Mouse (Mus musculus) c-Kit-positive CD71-positive TER-119-negative erythroid progenitor cells, embryonic 14.5 days (primary cell): ENCODE data around the gene Nt5dc3.

ENCODE experiments used
- DNase-seq: peaks from one replicate; pipeline ENCODE4 v3.0.0-alpha.2; 2013; ENCODE audit warnings: low read depth

Gene Nt5dc3

GRCm38 (mm10) chr10:86815133-86815532, 36.3 kb downstream of the Nt5dc3 start:
- DNase-seq = no peak

- DNase-seq = no peak
Measured at GRCm38 (mm10) chr10:86819649-86820165, 40.9 kb downstream of the Nt5dc3 start.

GRCm38 (mm10) chr10:86821014-86821413, 42.2 kb downstream of the Nt5dc3 start:
- DNase-seq = no peak

GRCm38 (mm10) chr10:86824093-86824492, 45.3 kb downstream of the Nt5dc3 start:
- no peak for DNase-seq

GRCm38 (mm10) chr10:86824871-86825270, 46.1 kb downstream of the Nt5dc3 start:
- no peak for DNase-seq

GRCm38 (mm10) chr10:86825871-86826522, 47.2 kb downstream of the Nt5dc3 start:
- no peak for DNase-seq

GRCm38 (mm10) chr10:86826929-86827328, 48.1 kb downstream of the Nt5dc3 start:
- no peak for DNase-seq

- no peak for DNase-seq
Measured at GRCm38 (mm10) chr10:86828221-86829135, 49.7 kb downstream of the Nt5dc3 start.

- no peak for DNase-seq
Measured at GRCm38 (mm10) chr10:86829515-86829914, 50.7 kb downstream of the Nt5dc3 start.

GRCm38 (mm10) chr10:86836784-86837183, 58.0 kb downstream of the Nt5dc3 start:
- DNase-seq = no peak

GRCm38 (mm10) chr10:86838827-86839226, 60.0 kb downstream of the Nt5dc3 start:
- DNase-seq = no peak

GRCm38 (mm10) chr10:86842659-86843058, 63.9 kb downstream of the Nt5dc3 start:
- no peak for DNase-seq

GRCm38 (mm10) chr10:86846926-86847467, 68.2 kb downstream of the Nt5dc3 start:
- no peak for DNase-seq

- DNase-seq = no peak
Measured at GRCm38 (mm10) chr10:86849087-86849486, 70.3 kb downstream of the Nt5dc3 start.

GRCm38 (mm10) chr10:86849508-86849907, 70.7 kb downstream of the Nt5dc3 start:
- DNase-seq = no peak

- no peak for DNase-seq
Measured at GRCm38 (mm10) chr10:86852160-86852559, 73.4 kb downstream of the Nt5dc3 start.

GRCm38 (mm10) chr10:86853433-86853832, 74.6 kb downstream of the Nt5dc3 start:
- no peak for DNase-seq

GRCm38 (mm10) chr10:86860396-86860795, 81.6 kb downstream of the Nt5dc3 start:
- no peak for DNase-seq

- DNase-seq = no peak
Measured at GRCm38 (mm10) chr10:86862496-86862895, 83.7 kb downstream of the Nt5dc3 start.

- DNase-seq = no peak
Measured at GRCm38 (mm10) chr10:86863429-86863828, 84.6 kb downstream of the Nt5dc3 start.

- DNase-seq = no peak
Measured at GRCm38 (mm10) chr10:86872121-86872520, 93.3 kb downstream of the Nt5dc3 start.

GRCm38 (mm10) chr10:86872591-86872990, 93.8 kb downstream of the Nt5dc3 start:
- DNase-seq = no peak

GRCm38 (mm10) chr10:86878721-86879120, 99.9 kb downstream of the Nt5dc3 start:
- DNase-seq = no peak
